Mouse (Mus musculus) midbrain, embryonic 11.5 days (tissue): ENCODE measurements around the gene Sufu. TPM values are rescaled to one million over a fixed set of nuclear protein-coding genes. Genes with fewer than 3 reads are reported as not detected.

Experiments
- ATAC-seq: fragments of 200-750 bp; cut with Nextera tagmentation; 2 replicates; pipeline ENCODE4 v1.8.0; 2017; ENCODE audit warnings: moderate TSS enrichment, moderate library complexity; ENCODE audit not compliant: low FRiP score
- DNase-seq: peaks from one replicate; pipeline ENCODE4 v3.0.0; 2015; ENCODE audit warnings: low spot score; ENCODE audit errors: missing footprints
- H3K27ac ChIP-seq: fragments of 300-500 bp; sonication (generic); 2 replicates; pipeline ENCODE4 v1.5.1; 2014; ENCODE audit warnings: low read depth, low read length
- H3K27me3 ChIP-seq: fragments of 300-500 bp; sonication (generic); 2 replicates; pipeline ENCODE4 v1.6.1; 2014; ENCODE audit warnings: mild to moderate bottlenecking, low read length, moderate library complexity, mixed read lengths; ENCODE audit not compliant: control insufficient read depth, insufficient read depth
- H3K36me3 ChIP-seq: fragments of 300-500 bp; sonication (generic); 2 replicates; pipeline ENCODE4 v1.6.1; 2014; ENCODE audit warnings: mild to moderate bottlenecking, low read length, moderate library complexity, mixed read lengths; ENCODE audit not compliant: control insufficient read depth, insufficient read depth
- H3K4me1 ChIP-seq: fragments of 300-500 bp; sonication (generic); 2 replicates; pipeline ENCODE4 v1.6.1; 2014; ENCODE audit warnings: low read length; ENCODE audit not compliant: control insufficient read depth, insufficient read depth
- H3K4me2 ChIP-seq: fragments of 300-500 bp; sonication (generic); 2 replicates; pipeline ENCODE4 v1.6.1; 2014; ENCODE audit warnings: mild to moderate bottlenecking, moderate library complexity
- H3K4me3 ChIP-seq: fragments of 300-500 bp; sonication (generic); 2 replicates; pipeline ENCODE4 v1.5.1; 2014; ENCODE audit warnings: low read depth, low read length
- H3K9ac ChIP-seq: fragments of 300-500 bp; sonication (generic); 2 replicates; pipeline ENCODE4 v1.6.1; 2014; ENCODE audit warnings: low read length
- H3K9me3 ChIP-seq: fragments of 300-500 bp; sonication (generic); 2 replicates; pipeline ENCODE4 v1.6.1; 2016; ENCODE audit warnings: low read length; ENCODE audit not compliant: control insufficient read depth
- WGBS: fragments of 180-500 bp; shearing (Covaris S2); extraction: QIAGEN DNeasy Blood & Tissue Kit; methylation state at CpG from one replicate; pipeline ENCODE4 v1.1.7; 2014; 5-methylcytosine and 5-hydroxymethylcytosine counted together
- polyA plus RNA-seq: library from polyadenylated mRNA; unstranded; fragments of >200 nt; fragmentation: Nextera tagmentation; extraction: Ambion mirVana; gene quantifications from 2 replicates; pipeline ENCODE4 v1.2.1, GENCODE M21; 2014

Gene Sufu
- polyA plus RNA-seq, 1 experiment from 2014 or later = 38.7 TPM

GRCm38 (mm10) chr19:46416276-46416675 is 19.6 kb downstream of the Sufu start:
- Histone ChIP-seq H3K27me3 (no peaks in the 10 kb centered on the region), H3K9ac (no peak overlapping the region), H3K4me3 (no peak overlapping the region), H3K27ac (no peak overlapping the region), H3K4me1 (no peaks in the 10 kb centered on the region), H3K9me3 (no peaks in the 10 kb centered on the region), H3K4me2 (no peak overlapping the region), H3K36me3 (no peaks in the 10 kb centered on the region)
- ATAC-seq = no peak
- no peak for DNase-seq
- 82% methylated on average over 9 of the region's 9 CpGs for WGBS

- ATAC-seq = no peak
- no peaks in the 10 kb centered on the region for H3K36me3 ChIP-seq
- H3K27ac ChIP-seq = no peak overlapping the region
- no peaks in the 10 kb centered on the region for H3K9me3 ChIP-seq
- H3K4me3 ChIP-seq = no peak overlapping the region
- no peak overlapping the region for H3K4me2 ChIP-seq
- 85% methylated on average over 4 of the region's 4 CpGs for WGBS
- H3K9ac ChIP-seq = no peak overlapping the region
- H3K27me3 ChIP-seq = no peaks in the 10 kb centered on the region
- no peak for DNase-seq
- H3K4me1 ChIP-seq = peaks cover 8% of the 10 kb centered on the region
These were observed 21.4 kb downstream of the Sufu start for GRCm38 (mm10) chr19:46418051-46418450.

- ATAC-seq (no peak), DNase-seq (no peak)
- no peaks in the 10 kb centered on the region for H3K27me3 ChIP-seq
- H3K4me3 ChIP-seq = no peak overlapping the region
- H3K4me2 ChIP-seq = no peak overlapping the region
- H3K9ac ChIP-seq = no peak overlapping the region
- peaks cover 8% of the 10 kb centered on the region for H3K4me1 ChIP-seq
- H3K9me3 ChIP-seq = no peaks in the 10 kb centered on the region
- H3K27ac ChIP-seq = no peak overlapping the region
- 91% methylated on average over 7 of the region's 7 CpGs for WGBS
- no peaks in the 10 kb centered on the region for H3K36me3 ChIP-seq
These were observed 23.7 kb downstream of the Sufu start for GRCm38 (mm10) chr19:46420410-46420809.

GRCm38 (mm10) chr19:46422384-46423338 is 26.0 kb downstream of the Sufu start:
- H3K9me3 ChIP-seq = no peaks in the 10 kb centered on the region
- H3K4me2 ChIP-seq = no peak overlapping the region
- peak overlapping the region; percentile 42; the same call in 1 of the 2 replicates for H3K27ac ChIP-seq
- DNase-seq (no peak), ATAC-seq (no peak)
- peaks cover 8% of the 10 kb centered on the region for H3K4me1 ChIP-seq
- 51% methylated on average over 11 of the region's 11 CpGs for WGBS
- no peaks in the 10 kb centered on the region for H3K27me3 ChIP-seq
- no peak overlapping the region for H3K9ac ChIP-seq
- H3K4me3 ChIP-seq = no peak overlapping the region
- no peaks in the 10 kb centered on the region for H3K36me3 ChIP-seq

GRCm38 (mm10) chr19:46425266-46425665 is 28.6 kb downstream of the Sufu start:
- Histone ChIP-seq H3K27ac (no peak overlapping the region), H3K27me3 (no peaks in the 10 kb centered on the region), H3K4me3 (no peak overlapping the region), H3K4me1 (peaks cover 8% of the 10 kb centered on the region), H3K36me3 (no peaks in the 10 kb centered on the region), H3K9ac (no peak overlapping the region), H3K4me2 (no peak overlapping the region), H3K9me3 (no peaks in the 10 kb centered on the region)
- no peak for ATAC-seq
- no peak for DNase-seq
- WGBS = 84% methylated on average over 8 of the region's 8 CpGs

- ATAC-seq (no peak), DNase-seq (no peak)
- Histone ChIP-seq H3K4me3 (no peak overlapping the region), H3K27ac (no peak overlapping the region), H3K4me1 (peaks cover 8% of the 10 kb centered on the region), H3K9ac (no peak overlapping the region), H3K4me2 (no peak overlapping the region), H3K36me3 (no peaks in the 10 kb centered on the region), H3K27me3 (no peaks in the 10 kb centered on the region), H3K9me3 (no peaks in the 10 kb centered on the region)
- 69% methylated on average over 12 of the region's 12 CpGs for WGBS
These were observed 29.8 kb downstream of the Sufu start for GRCm38 (mm10) chr19:46426488-46426887.

GRCm38 (mm10) chr19:46429250-46429649 is 32.6 kb downstream of the Sufu start:
- no peak overlapping the region for H3K27ac ChIP-seq
- H3K9me3 ChIP-seq = no peaks in the 10 kb centered on the region
- no peak for ATAC-seq
- DNase-seq = no peak
- H3K4me2 ChIP-seq = no peak overlapping the region
- H3K4me1 ChIP-seq = peaks cover 5% of the 10 kb centered on the region
- no peaks in the 10 kb centered on the region for H3K36me3 ChIP-seq
- H3K4me3 ChIP-seq = no peak overlapping the region
- H3K9ac ChIP-seq = no peak overlapping the region
- H3K27me3 ChIP-seq = no peaks in the 10 kb centered on the region

- no peaks in the 10 kb centered on the region for H3K9me3 ChIP-seq
- H3K4me2 ChIP-seq = no peak overlapping the region
- H3K9ac ChIP-seq = no peak overlapping the region
- no peak for DNase-seq
- no peak overlapping the region; the same call in 1 of the 2 replicates for H3K27ac ChIP-seq
- H3K4me1 ChIP-seq = peaks cover 17% of the 10 kb centered on the region
- ATAC-seq = no peak
- 63% methylated on average over 7 of the region's 7 CpGs for WGBS
- H3K4me3 ChIP-seq = no peak overlapping the region
- H3K27me3 ChIP-seq = no peaks in the 10 kb centered on the region
- H3K36me3 ChIP-seq = no peaks in the 10 kb centered on the region
These were observed 37.0 kb downstream of the Sufu start for GRCm38 (mm10) chr19:46433712-46434111.

- whole genome bisulfite sequencing = 71% methylated on average over 9 of the region's 9 CpGs
- peaks cover 17% of the 10 kb centered on the region for H3K4me1 ChIP-seq
- H3K9ac ChIP-seq = no peak overlapping the region
- H3K9me3 ChIP-seq = no peaks in the 10 kb centered on the region
- no peaks in the 10 kb centered on the region for H3K36me3 ChIP-seq
- no peak overlapping the region for H3K4me3 ChIP-seq
- H3K27ac ChIP-seq = 0 out of 2 replicates have a peak overlapping the region, but pooled peaks have one; percentile 32
- H3K4me2 ChIP-seq = no peak overlapping the region
- H3K27me3 ChIP-seq = no peaks in the 10 kb centered on the region
- peak; percentile 86 for DNase-seq
- no peak for ATAC-seq
These were observed 37.5 kb downstream of the Sufu start for GRCm38 (mm10) chr19:46434148-46434547.
